ENCODE assay signal across 9 mouse cellular contexts in genomic region chr3:59208650-59209548, GRCm38 (mm10). TPM values are rescaled to one million over a fixed set of nuclear protein-coding genes. Genes with fewer than 3 reads are reported as not detected.
DNase-seq lines count a peak whose midpoint lies in the region; ATAC-seq and TF ChIP-seq lines count a peak whose summit lies in the region.
"Had no signal": no experiment of that assay in that cellular context is flagged by ENCODE, and none has a peak within 500 bp of the region (broad histone marks: within the 10 kb centered on the region; RNA-seq: fewer than 3 reads in every experiment).

No protein-coding gene starts in this region.

- 66% methylated on average over 4 of the region's 4 CpGs for WGBS in lung, embryonic 14.5 days

- peak; percentile 77 for DNase-seq in layer of hippocampus, adult 11-12 months (ENCODE audit: low spot score)
- DNase-seq in layer of hippocampus, postnatal 25 days (ENCODE audit: extremely low spot score in 1 of 2, low spot score in 1 of 2), result no peak
- peak; percentile 64 for DNase-seq in ES-CJ7 (ENCODE audit: low read depth, low spot score)
- peak; percentile 27 for DNase-seq in cerebellum, adult 11-12 months
- peak; percentile 93 for DNase-seq in lung, embryonic 14.5 days
- peak; percentile 76 for DNase-seq in retina, postnatal 1 day
- DNase-seq in frontal cortex, postnatal 25 days (ENCODE audit: low spot score in 2 of 2), result no peak

- no peaks in the 10 kb centered on the region for H3K27me3 ChIP-seq in lung, embryonic 14.5 days (ENCODE audit: insufficient read depth, low read length)

- no peak overlapping the region for H3K4me3 ChIP-seq in lung, embryonic 14.5 days (ENCODE audit: low read depth, low read length)

- ATAC-seq in granulocyte monocyte progenitor cell, adult 5-6 weeks (replicated peaks; ENCODE audit: poor library complexity, severe bottlenecking), result peak; percentile 25
- ATAC-seq in lung, embryonic 14.5 days (ENCODE audit: insufficient read depth), result peak; percentile 39; the same call in 1 of the 2 replicates

- no peak overlapping the region for H3K9ac ChIP-seq in lung, embryonic 14.5 days

- H3K4me1 ChIP-seq in lung, embryonic 14.5 days (ENCODE audit: insufficient read depth), result 0 out of 2 replicates have a peak, but pooled peaks cover 7% of the 10 kb centered on the region

- TF ChIP-seq CTCF in lung, embryonic 14.5 days (IDR thresholded peaks at IDR 0.05; ENCODE audit: low read depth), result peak; percentile 87

- H3K9me3 ChIP-seq in lung, embryonic 14.5 days (ENCODE audit: low read depth, low read length), result no peaks in the 10 kb centered on the region

- no peak overlapping the region for H3K27ac ChIP-seq in lung, embryonic 14.5 days (ENCODE audit: low read depth)

- no peak overlapping the region for H3K4me2 ChIP-seq in lung, embryonic 14.5 days

- no peaks in the 10 kb centered on the region for H3K36me3 ChIP-seq in lung, embryonic 14.5 days (ENCODE audit: insufficient read depth)

RNA-seq across cellular contexts. Expression of gene P2ry13, which starts 1.8 kb away (rescaled TPM):
- total RNA-seq in layer of hippocampus, postnatal 25 days (2021), result 10 to 100 TPM in 1 of 2 experiments, 1 to 10 TPM in 1; 9.3 to 10.4 TPM
- total RNA-seq in granulocyte monocyte progenitor cell, adult 5-6 weeks (2014; fragmentation: Nextera tagmentation), result 0.30 and 0.47 TPM in 2 replicates
- total RNA-seq in granulocyte monocyte progenitor cell, adult 5-6 weeks (2017), result 0.05 TPM in 1 of 2 replicates, not detected in the other
- 1.3 and 1.5 TPM in 2 replicates for polyA plus RNA-seq in lung, embryonic 14.5 days (2014; fragmentation: Nextera tagmentation; extraction: Ambion mirVana)

RNA-seq across cellular contexts. Expression of gene Gpr87, which starts 14.0 kb away (rescaled TPM):
- total RNA-seq in layer of hippocampus, postnatal 25 days (2021), result not detected
- total RNA-seq in granulocyte monocyte progenitor cell, adult 5-6 weeks (2014; fragmentation: Nextera tagmentation), result not detected in 2 replicates
- not detected in 2 replicates for total RNA-seq in granulocyte monocyte progenitor cell, adult 5-6 weeks (2017)
- 0.22 TPM in 1 of 2 replicates, not detected in the other for polyA plus RNA-seq in lung, embryonic 14.5 days (2014; fragmentation: Nextera tagmentation; extraction: Ambion mirVana)
- polyA plus RNA-seq: small intestine, adult 2 months had no signal

RNA-seq across cellular contexts. Expression of gene P2ry12, which starts 53.8 kb away (rescaled TPM):
- 10 to 100 TPM; 45.8 to 52.1 TPM for total RNA-seq in layer of hippocampus, postnatal 25 days (2021)
- total RNA-seq in granulocyte monocyte progenitor cell, adult 5-6 weeks (2014; fragmentation: Nextera tagmentation), result not detected in 2 replicates
- not detected in 2 replicates for total RNA-seq in granulocyte monocyte progenitor cell, adult 5-6 weeks (2017)
- 2.6 and 3.4 TPM in 2 replicates for polyA plus RNA-seq in lung, embryonic 14.5 days (2014; fragmentation: Nextera tagmentation; extraction: Ambion mirVana)

RNA-seq across cellular contexts. Expression of gene P2ry14, which starts 55.5 kb away (rescaled TPM):
- total RNA-seq in layer of hippocampus, postnatal 25 days (2021), result 1 to 10 TPM; 1.4 to 2.8 TPM
- 7.4 and 8.6 TPM in 2 replicates for total RNA-seq in granulocyte monocyte progenitor cell, adult 5-6 weeks (2014; fragmentation: Nextera tagmentation)
- 3.6 and 6.3 TPM in 2 replicates for total RNA-seq in granulocyte monocyte progenitor cell, adult 5-6 weeks (2017)
- polyA plus RNA-seq in lung, embryonic 14.5 days (2014; fragmentation: Nextera tagmentation; extraction: Ambion mirVana), result 11.7 and 14.7 TPM in 2 replicates

Comparison
In these comparisons a context has a peak if more than half of its experiments do, and no peak if none do; other contexts are left out.
1. DNase-seq: peak in layer of hippocampus, adult 11-12 months (single experiment), ES-CJ7 (single experiment), cerebellum, adult 11-12 months (single experiment), lung, embryonic 14.5 days (single experiment) and retina, postnatal 1 day (single experiment); none in layer of hippocampus, postnatal 25 days (0 of 2) and frontal cortex, postnatal 25 days (0 of 2).
2. RNA of gene P2ry13, which starts 1.8 kb away (total RNA-seq): 9.3 to 10.4 TPM in layer of hippocampus, postnatal 25 days; 0.05 to 0.47 TPM in granulocyte monocyte progenitor cell, adult 5-6 weeks; every median in the first group is over 4 times any median in the second.
3. RNA of gene P2ry12, which starts 53.8 kb away (total RNA-seq): 45.8 to 52.1 TPM in layer of hippocampus, postnatal 25 days; not detected in granulocyte monocyte progenitor cell, adult 5-6 weeks; every median in the first group is over 10 times any median in the second.